In the genomic region with DNA sequence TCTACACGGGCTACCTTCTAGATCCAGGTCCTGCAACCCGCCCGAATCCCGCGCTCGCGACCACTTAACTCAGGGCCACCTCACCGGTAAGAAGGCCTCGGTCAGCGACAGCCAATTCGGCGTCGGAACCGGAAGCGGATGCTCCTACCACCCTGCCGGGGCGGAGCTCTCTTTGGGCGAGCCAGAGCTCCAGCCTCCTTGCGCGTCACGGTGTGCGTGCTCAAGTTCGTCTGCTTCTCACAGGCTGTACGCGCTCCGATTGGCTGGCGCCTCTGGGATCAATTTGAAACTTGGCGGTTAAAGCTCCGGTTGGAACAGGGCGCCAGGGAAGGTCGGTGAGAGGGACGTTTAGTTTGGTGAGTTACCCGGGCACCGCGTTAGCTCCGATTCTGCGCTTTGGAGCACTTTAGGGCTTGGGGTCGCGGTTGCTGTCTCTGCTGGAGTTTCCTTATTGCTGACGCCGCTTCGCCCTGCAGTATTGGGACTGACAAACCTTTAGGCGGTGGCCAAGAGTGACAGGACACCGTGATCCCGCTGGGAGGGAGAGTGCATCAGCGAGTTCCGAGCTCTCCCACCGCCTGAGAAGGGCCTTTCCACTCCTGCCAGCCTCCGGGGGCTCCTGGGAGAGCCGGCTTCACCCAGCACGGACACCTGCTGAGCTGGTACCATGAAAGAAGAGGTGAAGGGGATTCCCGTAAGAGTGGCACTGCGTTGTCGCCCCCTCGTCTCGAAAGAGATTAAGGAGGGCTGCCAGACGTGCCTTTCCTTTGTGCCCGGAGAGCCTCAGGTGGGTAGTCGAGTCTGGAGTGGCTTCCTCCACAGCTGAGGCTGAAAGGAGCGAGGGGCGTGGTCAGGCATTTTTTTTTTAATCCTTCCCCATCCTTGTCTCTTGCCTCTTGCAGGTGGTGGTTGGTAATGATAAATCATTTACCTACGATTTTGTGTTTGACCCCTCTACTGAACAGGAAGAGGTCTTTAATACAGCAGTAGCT, we compare ENCODE assay signal across 8 mouse cellular contexts. TPM values are rescaled to one million over a fixed set of nuclear protein-coding genes. Genes with fewer than 3 reads are reported as not detected.
A peak's percentile ranks its signal among the peaks of the same experiment; 100 is the strongest.
DNase-seq lines count a peak whose midpoint lies in the region; ATAC-seq lines count a peak whose summit lies in the region.

A gene (minus strand): TSS at position 767 of the 992 bp plus-strand sequence.

- peak; percentile 94 for DNase-seq in R1 (ENCODE audit: low read depth, low spot score)
- peak; percentile 82 to 90 for DNase-seq in cerebellum, postnatal 25 days
- peak; percentile 50 to 74 for DNase-seq in frontal cortex, postnatal 25 days (ENCODE audit: low spot score in 2 of 2)
- peak; percentile 87 for DNase-seq in hindbrain, embryonic 14.5 days (ENCODE audit: low spot score)
- DNase-seq in layer of hippocampus, postnatal 36 days, result peak; percentile 80 to 86
- DNase-seq in lung, postnatal 36 days, result peak; percentile 96
- DNase-seq in retina, postnatal 1 day, result peak; percentile 96
- peak; percentile 46 to 82 for DNase-seq in urinary bladder, adult 18-20 months (ENCODE audit: low spot score in 2 of 2)

- H3K4me3 ChIP-seq in hindbrain, embryonic 14.5 days (replicated peaks; ENCODE audit: low read length), result peak within 1 kb of the TSS; percentile 47

- 19% methylated on average over 62 of the region's 62 CpGs for WGBS in hindbrain, embryonic 14.5 days

- H3K4me1 ChIP-seq in hindbrain, embryonic 14.5 days (replicated peaks; ENCODE audit: control insufficient read depth, insufficient read depth, low read length), result no peaks in the 10 kb centered on the region

- H3K27ac ChIP-seq in hindbrain, embryonic 14.5 days, result peak within 1 kb of the TSS; percentile 47; the same call in 1 of the 2 replicates

- peaks cover 10% of the 10 kb centered on the region for H3K36me3 ChIP-seq in hindbrain, embryonic 14.5 days (replicated peaks; ENCODE audit: control insufficient read depth, insufficient read depth)

- no peaks in the 10 kb centered on the region for H3K9me3 ChIP-seq in hindbrain, embryonic 14.5 days (ENCODE audit: control insufficient read depth, low read length)

- ATAC-seq in hindbrain, embryonic 14.5 days (ENCODE audit: low FRiP score), result peak; percentile 100

- peak within 1 kb of the TSS; percentile 71 for H3K4me2 ChIP-seq in hindbrain, embryonic 14.5 days (replicated peaks)

- H3K27me3 ChIP-seq in hindbrain, embryonic 14.5 days (ENCODE audit: control insufficient read depth, insufficient read depth, low read length), result 0 out of 2 replicates have a peak, but pooled peaks cover 3% of the 10 kb centered on the region

- H3K9ac ChIP-seq in hindbrain, embryonic 14.5 days, result peak within 1 kb of the TSS; percentile 67

RNA-seq across cellular contexts. Expression of the gene that starts here (rescaled TPM):
- 90.9 and 102 TPM in 2 replicates for polyA plus RNA-seq in hindbrain, embryonic 14.5 days (2014; fragmentation: Nextera tagmentation; extraction: Ambion mirVana)
- total RNA-seq in layer of hippocampus, postnatal 36 days (2021), result 10 to 100 TPM; 44.2 to 44.7 TPM

Comparison
In these comparisons a context has a peak if more than half of its experiments do, and no peak if none do; other contexts are left out.
1. Peak in every context shown above with its lines: DNase-seq, ATAC-seq, H3K4me3 ChIP-seq and H3K27ac ChIP-seq.